Mouse (Mus musculus) heart, embryonic 11.5 days (tissue): Measurements from ENCODE around the gene Tead1. TPM values are rescaled to one million over a fixed set of nuclear protein-coding genes. Genes with fewer than 3 reads are reported as not detected.

Experiments used
- ATAC-seq: fragments of 200-750 bp; cut with Nextera tagmentation; replicated peaks from 2 replicates; pipeline ENCODE4 v1.8.0; 2017; ENCODE audit warnings: moderate library complexity; ENCODE audit not compliant: insufficient number of reproducible peaks, low FRiP score, low TSS enrichment
- H3K27ac ChIP-seq: fragments of 300-500 bp; sonication (generic); 2 replicates; pipeline ENCODE4 v1.5.1; 2014; ENCODE audit warnings: mild to moderate bottlenecking, low read depth, low read length
- H3K27me3 ChIP-seq: fragments of 300-500 bp; sonication (generic); 2 replicates; pipeline ENCODE4 v1.6.1; 2014; ENCODE audit warnings: mild to moderate bottlenecking, low read length, mixed read lengths; ENCODE audit not compliant: control insufficient read depth, insufficient read depth
- H3K36me3 ChIP-seq: fragments of 300-500 bp; sonication (generic); 2 replicates; pipeline ENCODE4 v1.6.1; 2014; ENCODE audit warnings: mild to moderate bottlenecking, low read length, moderate library complexity, mixed read lengths; ENCODE audit not compliant: control insufficient read depth, insufficient read depth
- H3K4me1 ChIP-seq: fragments of 300-500 bp; sonication (generic); 2 replicates; pipeline ENCODE4 v1.6.1; 2014; ENCODE audit warnings: low read length; ENCODE audit not compliant: control insufficient read depth, insufficient read depth
- H3K4me2 ChIP-seq: fragments of 300-500 bp; sonication (generic); 2 replicates; pipeline ENCODE4 v1.6.1; 2014; ENCODE audit warnings: mild to moderate bottlenecking, moderate library complexity
- H3K4me3 ChIP-seq: fragments of 300-500 bp; sonication (generic); 2 replicates; pipeline ENCODE4 v1.5.1; 2014; ENCODE audit warnings: low read depth, low read length
- H3K9ac ChIP-seq: fragments of 300-500 bp; sonication (generic); 2 replicates; pipeline ENCODE4 v1.6.1; 2014; ENCODE audit warnings: mild to moderate bottlenecking, low read depth, low read length, moderate library complexity
- H3K9me3 ChIP-seq: fragments of 300-500 bp; sonication (generic); replicated peaks from 2 replicates; pipeline ENCODE4 v1.6.1; 2016; ENCODE audit warnings: low read length; ENCODE audit not compliant: control insufficient read depth
- WGBS: fragments of 180-500 bp; shearing (Covaris S2); extraction: QIAGEN DNeasy Blood & Tissue Kit; methylation state at CpG from one replicate; pipeline ENCODE4 v1.1.7; 2014; ENCODE audit not compliant: insufficient replicate concordance; 5-methylcytosine and 5-hydroxymethylcytosine counted together
- polyA plus RNA-seq: library from polyadenylated mRNA; unstranded; fragments of >200 nt; fragmentation: Nextera tagmentation; extraction: Ambion mirVana; gene quantifications from 2 replicates; pipeline ENCODE4 v1.2.1, GENCODE M21; 2014

Gene Tead1
- polyA plus RNA-seq, 1 experiment from 2014 or later = 35.5 TPM

DNA sequence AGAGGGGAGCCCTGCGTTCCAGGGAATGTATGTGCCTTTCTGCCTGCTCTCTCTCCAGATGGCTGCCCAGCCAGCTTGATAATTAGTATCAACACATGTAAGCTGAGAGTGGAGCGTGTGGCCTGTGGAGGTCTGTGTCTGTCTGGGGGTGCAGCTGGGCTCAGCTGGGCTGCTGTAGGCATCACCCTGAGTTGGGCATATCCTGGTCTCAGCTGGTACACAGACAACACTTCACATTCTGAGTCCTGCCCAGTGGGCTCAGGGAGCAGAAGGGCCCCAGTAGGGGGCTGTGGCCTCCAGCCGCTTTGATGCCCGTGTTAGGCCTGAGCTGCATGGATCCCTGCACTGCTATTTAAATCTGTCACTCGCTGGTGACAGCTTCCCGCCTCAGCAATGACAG is 100.5 kb downstream of the Tead1 start:
- WGBS = 26% methylated on average over 6 of the region's 6 CpGs
- Histone ChIP-seq H3K4me1 (peaks cover 56% of the 10 kb centered on the region), H3K9ac (no peak overlapping the region), H3K9me3 (peaks cover 3% of the 10 kb centered on the region; the same call in 1 of the 2 replicates), H3K27me3 (no peaks in the 10 kb centered on the region), H3K4me3 (no peak overlapping the region), H3K36me3 (0 out of 2 replicates have a peak, but pooled peaks cover 2% of the 10 kb centered on the region), H3K27ac (peak overlapping the region; percentile 84), H3K4me2 (0 out of 2 replicates have a peak overlapping the region, but pooled peaks have one; percentile 20)
- ATAC-seq = 0 out of 2 replicates have a peak, but pooled peaks have one; percentile 38

- H3K4me1 ChIP-seq = peaks cover 45% of the 10 kb centered on the region
- no peak for ATAC-seq
- H3K4me3 ChIP-seq = no peak overlapping the region
- no peak overlapping the region for H3K4me2 ChIP-seq
- no peak overlapping the region for H3K9ac ChIP-seq
- H3K27ac ChIP-seq = peak overlapping the region; percentile 84
- WGBS = 28% methylated on average over 6 of the region's 6 CpGs
- peaks cover 3% of the 10 kb centered on the region; the same call in 1 of the 2 replicates for H3K9me3 ChIP-seq
- H3K27me3 ChIP-seq = no peaks in the 10 kb centered on the region
- H3K36me3 ChIP-seq = 0 out of 2 replicates have a peak, but pooled peaks cover 2% of the 10 kb centered on the region
Measured at GRCm38 (mm10) chr7:112780910-112781309, 101.8 kb downstream of the Tead1 start.

GRCm38 (mm10) chr7:112781987-112782386 is 102.9 kb downstream of the Tead1 start:
- Histone ChIP-seq H3K9me3 (peaks cover 3% of the 10 kb centered on the region; the same call in 1 of the 2 replicates), H3K4me2 (no peak overlapping the region), H3K4me3 (no peak overlapping the region), H3K36me3 (0 out of 2 replicates have a peak, but pooled peaks cover 2% of the 10 kb centered on the region), H3K9ac (no peak overlapping the region), H3K4me1 (peaks cover 46% of the 10 kb centered on the region), H3K27me3 (no peaks in the 10 kb centered on the region), H3K27ac (0 out of 2 replicates have a peak overlapping the region, but pooled peaks have one; percentile 10)
- no peak for ATAC-seq
- 86% methylated on average over 8 of the region's 8 CpGs for WGBS

GRCm38 (mm10) chr7:112784278-112784677 is 105.2 kb downstream of the Tead1 start:
- ATAC-seq = no peak
- H3K36me3 ChIP-seq = 0 out of 2 replicates have a peak, but pooled peaks cover 2% of the 10 kb centered on the region
- peaks cover 3% of the 10 kb centered on the region; the same call in 1 of the 2 replicates for H3K9me3 ChIP-seq
- no peak overlapping the region for H3K4me3 ChIP-seq
- no peak overlapping the region for H3K4me2 ChIP-seq
- no peak overlapping the region for H3K27ac ChIP-seq
- no peaks in the 10 kb centered on the region for H3K27me3 ChIP-seq
- peaks cover 55% of the 10 kb centered on the region for H3K4me1 ChIP-seq
- 84% methylated on average over 3 of the region's 3 CpGs for WGBS
- no peak overlapping the region for H3K9ac ChIP-seq

GRCm38 (mm10) chr7:112785271-112785670 is 106.2 kb downstream of the Tead1 start:
- Histone ChIP-seq H3K4me1 (peaks cover 55% of the 10 kb centered on the region), H3K27me3 (no peaks in the 10 kb centered on the region), H3K36me3 (0 out of 2 replicates have a peak, but pooled peaks cover 2% of the 10 kb centered on the region), H3K9me3 (peaks cover 3% of the 10 kb centered on the region; the same call in 1 of the 2 replicates), H3K4me2 (no peak overlapping the region), H3K4me3 (no peak overlapping the region), H3K9ac (no peak overlapping the region), H3K27ac (no peak overlapping the region)
- WGBS = 78% methylated on average over 7 of the region's 7 CpGs
- ATAC-seq = no peak

DNA sequence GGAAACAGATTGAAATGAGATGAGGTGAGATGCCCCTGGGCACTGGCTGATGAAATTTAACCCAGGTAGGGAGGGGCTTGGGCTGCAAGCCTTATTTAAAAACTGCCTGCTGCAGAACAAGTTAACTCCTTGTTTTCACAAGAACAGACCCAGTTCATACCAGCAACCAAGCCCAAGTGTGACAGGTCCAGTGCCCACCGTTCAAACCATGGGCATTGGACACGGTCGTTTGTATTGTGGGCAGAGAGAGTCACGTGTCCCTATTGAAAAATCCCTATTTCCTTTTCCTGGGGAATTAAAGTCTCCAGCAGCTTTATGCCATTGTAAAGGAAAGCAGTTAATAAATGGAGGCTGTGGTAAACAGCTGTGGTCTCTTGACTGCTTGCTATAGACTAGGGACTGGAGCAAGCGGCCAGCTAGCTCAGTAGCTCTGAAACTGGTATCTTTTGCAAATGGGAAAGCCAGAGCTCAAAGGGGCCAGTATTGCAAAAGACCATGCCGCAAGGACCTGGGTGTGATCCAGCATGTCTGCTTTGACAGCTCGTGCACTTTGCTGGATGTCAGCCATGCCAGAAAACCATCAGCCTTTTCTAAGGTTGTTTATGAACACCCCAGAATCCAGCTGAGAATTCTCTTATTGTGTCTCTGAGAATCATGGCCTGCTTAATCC is 107.6 kb downstream of the Tead1 start:
- H3K27ac ChIP-seq = 0 out of 2 replicates have a peak overlapping the region, but pooled peaks have one; percentile 10
- no peaks in the 10 kb centered on the region for H3K27me3 ChIP-seq
- no peak overlapping the region for H3K4me2 ChIP-seq
- 0 out of 2 replicates have a peak, but pooled peaks cover 2% of the 10 kb centered on the region for H3K36me3 ChIP-seq
- peaks cover 3% of the 10 kb centered on the region; the same call in 1 of the 2 replicates for H3K9me3 ChIP-seq
- H3K4me1 ChIP-seq = peaks cover 51% of the 10 kb centered on the region
- H3K4me3 ChIP-seq = no peak overlapping the region
- no peak overlapping the region for H3K9ac ChIP-seq
- WGBS = 68% methylated on average over 7 of the region's 7 CpGs
- ATAC-seq = no peak

- ATAC-seq = no peak
- H3K4me2 ChIP-seq = no peak overlapping the region
- no peaks in the 10 kb centered on the region for H3K27me3 ChIP-seq
- 0 out of 2 replicates have a peak, but pooled peaks cover 2% of the 10 kb centered on the region for H3K36me3 ChIP-seq
- H3K27ac ChIP-seq = 0 out of 2 replicates have a peak overlapping the region, but pooled peaks have one; percentile 10
- WGBS = 75% methylated on average over 7 of the region's 7 CpGs
- H3K9me3 ChIP-seq = peaks cover 3% of the 10 kb centered on the region; the same call in 1 of the 2 replicates
- H3K4me1 ChIP-seq = peaks cover 50% of the 10 kb centered on the region
- no peak overlapping the region for H3K9ac ChIP-seq
- no peak overlapping the region for H3K4me3 ChIP-seq
Measured at GRCm38 (mm10) chr7:112787281-112787680, 108.2 kb downstream of the Tead1 start.

GRCm38 (mm10) chr7:112788321-112788751 is 109.2 kb downstream of the Tead1 start:
- no peaks in the 10 kb centered on the region for H3K27me3 ChIP-seq
- ATAC-seq = no peak
- H3K9me3 ChIP-seq = peaks cover 3% of the 10 kb centered on the region; the same call in 1 of the 2 replicates
- no peak overlapping the region for H3K9ac ChIP-seq
- H3K4me2 ChIP-seq = no peak overlapping the region
- peak overlapping the region; percentile 41; the same call in 1 of the 2 replicates for H3K27ac ChIP-seq
- 41% methylated on average over 7 of the region's 7 CpGs for WGBS
- H3K36me3 ChIP-seq = 0 out of 2 replicates have a peak, but pooled peaks cover 2% of the 10 kb centered on the region
- H3K4me1 ChIP-seq = peaks cover 53% of the 10 kb centered on the region
- H3K4me3 ChIP-seq = no peak overlapping the region
